Mouse (Mus musculus) heart, postnatal 0 days (tissue): ENCODE data around the gene Enox1.

ENCODE experiments used
- CTCF ChIP-seq: IDR thresholded peaks from 2 replicates; pipeline ENCODE4 v1.5.1; 2016; ENCODE audit warnings: antibody characterized with exemption, control low read depth, low read depth
- EP300 ChIP-seq: IDR thresholded peaks from 2 replicates; pipeline ENCODE4 v1.6.1; 2016; ENCODE audit warnings: antibody characterized with exemption, low read depth

- no peak for TF ChIP-seq CTCF
- no peak for TF ChIP-seq EP300
Observed at GRCm38 (mm10) chr14:77586033-77586432, 429.5 kb downstream of the Enox1 start.
